Mouse (Mus musculus): Measurements from ENCODE around the gene Pilra.
"Not testable (repeated sequence)": the region's sequence is repeated elsewhere in the genome, so short reads cannot be mapped to it uniquely, and the experiment has no call there.

GRCm38 (mm10) chr5:137868600-137868999 lies 32.5 kb upstream of the Pilra start:
- TF ChIP-seq CTCF, EP300 (IDR thresholded peaks at IDR 0.05; ENCODE audit: low read depth): not testable (repeated sequence)
